Mouse (Mus musculus) lung, postnatal 0 days (tissue): ENCODE measurements around the gene Mkrn3. TPM values are rescaled to one million over a fixed set of nuclear protein-coding genes. Genes with fewer than 3 reads are reported as not detected.
A peak's percentile ranks its signal among the peaks of the same experiment; 100 is the strongest.

Experiments
- ATAC-seq: fragments of 200-750 bp; cut with Nextera tagmentation; 2 replicates; pipeline ENCODE4 v1.8.0; 2017; ENCODE audit warnings: moderate library complexity
- DNase-seq: peaks from one replicate; pipeline ENCODE4 v3.0.0-alpha.2; 2016; ENCODE audit warnings: low spot score
- H3K27ac ChIP-seq: fragments of 300-500 bp; sonication (generic); 2 replicates; pipeline ENCODE4 v1.5.1; 2014; ENCODE audit warnings: antibody characterized with exemption, mild to moderate bottlenecking, low read length, mixed read lengths
- H3K27me3 ChIP-seq: fragments of 300-500 bp; sonication (generic); replicated peaks from 2 replicates; pipeline ENCODE4 v1.6.1; 2014; ENCODE audit warnings: low read length, mixed read lengths; ENCODE audit not compliant: insufficient read depth
- H3K36me3 ChIP-seq: fragments of 300-500 bp; sonication (generic); 2 replicates; pipeline ENCODE4 v1.6.1; 2014; ENCODE audit warnings: low read length, mixed read lengths; ENCODE audit not compliant: insufficient read depth
- H3K4me1 ChIP-seq: fragments of 300-500 bp; sonication (generic); 2 replicates; pipeline ENCODE4 v1.6.1; 2014; ENCODE audit warnings: antibody characterized with exemption, low read depth, low read length, mixed read lengths; ENCODE audit not compliant: insufficient read depth
- H3K4me2 ChIP-seq: fragments of 300-500 bp; sonication (generic); replicated peaks from 2 replicates; pipeline ENCODE4 v1.6.1; 2014; ENCODE audit warnings: low read depth, mild to moderate bottlenecking, low read length, moderate library complexity, mixed read lengths
- H3K4me3 ChIP-seq: fragments of 300-500 bp; sonication (generic); 2 replicates; pipeline ENCODE4 v1.5.1; 2014; ENCODE audit warnings: low read depth, low read length
- H3K9ac ChIP-seq: fragments of 300-500 bp; sonication (generic); replicated peaks from 2 replicates; pipeline ENCODE4 v1.6.1; 2014; ENCODE audit warnings: low read depth, mild to moderate bottlenecking
- H3K9me3 ChIP-seq: fragments of 300-500 bp; sonication (generic); 2 replicates; pipeline ENCODE4 v1.6.1; 2016; ENCODE audit warnings: low read length, mixed read lengths
- CTCF ChIP-seq: IDR thresholded peaks from 2 replicates; pipeline ENCODE4 v1.5.1; 2016; ENCODE audit warnings: antibody characterized with exemption, mild to moderate bottlenecking
- EP300 ChIP-seq: IDR thresholded peaks from 2 replicates; pipeline ENCODE4 v1.6.1; 2016; ENCODE audit warnings: antibody characterized with exemption, mild to moderate bottlenecking, control low read depth
- WGBS: fragments of 180-500 bp; shearing (Covaris S2); extraction: QIAGEN DNeasy Blood & Tissue Kit; methylation state at CpG from one replicate; pipeline ENCODE4 v1.1.7; 2014; 5-methylcytosine and 5-hydroxymethylcytosine counted together
- polyA plus RNA-seq: library from polyadenylated mRNA; unstranded; fragments of >200 nt; fragmentation: Nextera tagmentation; extraction: Ambion mirVana; gene quantifications from 2 replicates; pipeline ENCODE4 v1.2.1, GENCODE M21; 2015

Mkrn3 gene
- polyA plus RNA-seq, 1 experiment from 2014 or later: 2.2 TPM

GRCm38 (mm10) chr7:62445431-62446165 lies 25.7 kb upstream of the Mkrn3 start:
- ATAC-seq: no peak
- TF ChIP-seq CTCF: no peak
- TF ChIP-seq EP300: no peak
- H3K27me3 ChIP-seq: no peaks in the 10 kb centered on the region
- H3K9ac ChIP-seq: no peak overlapping the region
- H3K4me2 ChIP-seq: no peak overlapping the region
- no peak overlapping the region for H3K27ac ChIP-seq
- H3K9me3 ChIP-seq: no peaks in the 10 kb centered on the region
- H3K4me3 ChIP-seq: no peak overlapping the region
- H3K36me3 ChIP-seq: no peaks in the 10 kb centered on the region
- no peak for DNase-seq
- no peaks in the 10 kb centered on the region for H3K4me1 ChIP-seq

GRCm38 (mm10) chr7:62436394-62436793 lies 16.5 kb upstream of the Mkrn3 start:
- H3K4me2 ChIP-seq: no peak overlapping the region
- H3K36me3 ChIP-seq: no peaks in the 10 kb centered on the region
- no peaks in the 10 kb centered on the region for H3K4me1 ChIP-seq
- H3K27me3 ChIP-seq: no peaks in the 10 kb centered on the region
- no peak overlapping the region for H3K27ac ChIP-seq
- H3K9ac ChIP-seq: no peak overlapping the region
- no peak overlapping the region for H3K4me3 ChIP-seq
- ATAC-seq (no peak), DNase-seq (peak; percentile 34)
- TF ChIP-seq EP300 (no peak), CTCF (peak; percentile 36)
- H3K9me3 ChIP-seq: no peaks in the 10 kb centered on the region
- WGBS: 54% methylated on average over 2 of the region's 2 CpGs

- no peak overlapping the region for H3K4me3 ChIP-seq
- H3K9ac ChIP-seq: no peak overlapping the region
- no peak for ATAC-seq
- H3K27me3 ChIP-seq: no peaks in the 10 kb centered on the region
- TF ChIP-seq CTCF (peak; percentile 43), EP300 (no peak)
- no peaks in the 10 kb centered on the region for H3K9me3 ChIP-seq
- H3K27ac ChIP-seq: no peak overlapping the region
- H3K4me1 ChIP-seq: no peaks in the 10 kb centered on the region
- no peak overlapping the region for H3K4me2 ChIP-seq
- WGBS: 31% methylated on average over 3 of the region's 3 CpGs
- DNase-seq: peak; percentile 41
- no peaks in the 10 kb centered on the region for H3K36me3 ChIP-seq
Measured at GRCm38 (mm10) chr7:62433243-62433642, 13.3 kb upstream of the Mkrn3 start.

GRCm38 (mm10) chr7:62428337-62428736 lies 8.4 kb upstream of the Mkrn3 start:
- no peaks in the 10 kb centered on the region for H3K9me3 ChIP-seq
- no peak for ATAC-seq
- 18% methylated on average over 8 of the region's 8 CpGs for WGBS
- peak; percentile 68 for TF ChIP-seq CTCF
- no peak for TF ChIP-seq EP300
- H3K4me3 ChIP-seq: no peak overlapping the region
- H3K9ac ChIP-seq: no peak overlapping the region
- no peak overlapping the region for H3K27ac ChIP-seq
- DNase-seq: peak; percentile 15
- no peak overlapping the region for H3K4me2 ChIP-seq
- H3K4me1 ChIP-seq: no peaks in the 10 kb centered on the region
- H3K36me3 ChIP-seq: no peaks in the 10 kb centered on the region
- H3K27me3 ChIP-seq: no peaks in the 10 kb centered on the region

- no peak overlapping the region for H3K4me2 ChIP-seq
- H3K9ac ChIP-seq: no peak overlapping the region
- DNase-seq: no peak
- no peaks in the 10 kb centered on the region for H3K27me3 ChIP-seq
- no peak overlapping the region for H3K27ac ChIP-seq
- H3K4me1 ChIP-seq: no peaks in the 10 kb centered on the region; the same call in 1 of the 2 replicates
- H3K4me3 ChIP-seq: no peak overlapping the region
- H3K36me3 ChIP-seq: no peaks in the 10 kb centered on the region
- no peaks in the 10 kb centered on the region; the same call in 1 of the 2 replicates for H3K9me3 ChIP-seq
- TF ChIP-seq EP300: no peak
- WGBS: 43% methylated on average over 4 of the region's 4 CpGs
- no peak for ATAC-seq
Measured at GRCm38 (mm10) chr7:62423210-62423609, 3.3 kb upstream of the Mkrn3 start.

- no peak for DNase-seq
- Histone ChIP-seq H3K4me1 (no peaks in the 10 kb centered on the region; the same call in 1 of the 2 replicates), H3K9me3 (no peaks in the 10 kb centered on the region; the same call in 1 of the 2 replicates), H3K4me3 (no peak overlapping the region), H3K4me2 (no peak overlapping the region), H3K27ac (no peak overlapping the region), H3K9ac (no peak overlapping the region), H3K27me3 (no peaks in the 10 kb centered on the region), H3K36me3 (no peaks in the 10 kb centered on the region)
- 72% methylated on average over 6 of the region's 6 CpGs for WGBS
- TF ChIP-seq EP300 (no peak), CTCF (no peak)
- no peak for ATAC-seq
Measured at GRCm38 (mm10) chr7:62420566-62420965, 627 bp upstream of the Mkrn3 start.
